16 mouse cellular contexts compared by ENCODE assay signal in genomic region chr14:7808501-7808981, GRCm38 (mm10). TPM values are rescaled to one million over a fixed set of nuclear protein-coding genes. Genes with fewer than 3 reads are reported as not detected.
A peak's percentile ranks its signal among the peaks of the same experiment; 100 is the strongest.
DNase-seq lines count a peak whose midpoint lies in the region; ATAC-seq and TF ChIP-seq lines count a peak whose summit lies in the region.
"Had no signal": no experiment of that assay in that cellular context is flagged by ENCODE, and none has a peak within 500 bp of the region (broad histone marks: within the 10 kb centered on the region; RNA-seq: fewer than 3 reads in every experiment).

No protein-coding gene starts in this region.

- peak; percentile 34; the same call in 1 of the 2 replicates for TF ChIP-seq CTCF in stomach, postnatal 0 days (IDR thresholded peaks at IDR 0.05; ENCODE audit: low read depth)

- no peaks in the 10 kb centered on the region for H3K36me3 ChIP-seq in embryonic facial prominence, embryonic 14.5 days (ENCODE audit: control insufficient read depth, insufficient read depth, low read length)
- no peaks in the 10 kb centered on the region for H3K36me3 ChIP-seq in embryonic facial prominence, embryonic 10.5 days (replicated peaks)
- H3K36me3 ChIP-seq in kidney, embryonic 14.5 days (ENCODE audit: control insufficient read depth, insufficient read depth, low read length) = no peaks in the 10 kb centered on the region
- H3K36me3 ChIP-seq in stomach, postnatal 0 days (ENCODE audit: control insufficient read depth, insufficient read depth, low read length) = no peaks in the 10 kb centered on the region
- no peaks in the 10 kb centered on the region for H3K36me3 ChIP-seq in hindbrain, embryonic 16.5 days (ENCODE audit: control insufficient read depth, insufficient read depth, low read length)
- H3K36me3 ChIP-seq in hindbrain, embryonic 10.5 days = no peaks in the 10 kb centered on the region
- H3K36me3 ChIP-seq: embryonic facial prominence, embryonic 12.5 days; limb, embryonic 15.5 days had no signal

- no peak for DNase-seq in embryonic facial prominence, embryonic 14.5 days (ENCODE audit: low spot score)
- DNase-seq in embryonic facial prominence, embryonic 10.5 days (ENCODE audit: low spot score) = no peak
- no peak for DNase-seq in kidney, postnatal 10 days
- DNase-seq in adipocyte (ENCODE audit: low spot score) = peak; percentile 52
- DNase-seq in stomach, postnatal 0 days (ENCODE audit: low spot score) = peak; percentile 69
- no peak for DNase-seq in hindbrain, embryonic 10.5 days (ENCODE audit: low spot score)
- DNase-seq: cerebellum, adult 8-10 months; kidney, adult 8-10 months; lung, postnatal 4 days; thymus, postnatal 25 days had no signal

- H3K4me1 ChIP-seq in embryonic facial prominence, embryonic 14.5 days (ENCODE audit: control insufficient read depth, insufficient read depth, low read length) = no peaks in the 10 kb centered on the region
- peaks cover 6% of the 10 kb centered on the region for H3K4me1 ChIP-seq in embryonic facial prominence, embryonic 10.5 days
- H3K4me1 ChIP-seq in kidney, embryonic 14.5 days (ENCODE audit: control insufficient read depth, insufficient read depth, low read length) = no peaks in the 10 kb centered on the region
- H3K4me1 ChIP-seq in stomach, postnatal 0 days (replicated peaks; ENCODE audit: control insufficient read depth, insufficient read depth) = no peaks in the 10 kb centered on the region
- H3K4me1 ChIP-seq in hindbrain, embryonic 16.5 days (ENCODE audit: control insufficient read depth, insufficient read depth, low read depth, low read length) = no peaks in the 10 kb centered on the region
- 0 out of 2 replicates have a peak, but pooled peaks cover 7% of the 10 kb centered on the region for H3K4me1 ChIP-seq in hindbrain, embryonic 10.5 days (replicated peaks)
- H3K4me1 ChIP-seq: embryonic facial prominence, embryonic 12.5 days had no signal

- H3K4me3 ChIP-seq in embryonic facial prominence, embryonic 14.5 days (ENCODE audit: low read depth, low read length) = no peak overlapping the region
- no peak overlapping the region for H3K4me3 ChIP-seq in embryonic facial prominence, embryonic 10.5 days
- H3K4me3 ChIP-seq in kidney, embryonic 14.5 days (ENCODE audit: low read length) = no peak overlapping the region
- H3K4me3 ChIP-seq in stomach, postnatal 0 days (ENCODE audit: low read depth, low read length) = no peak overlapping the region
- H3K4me3 ChIP-seq in hindbrain, embryonic 16.5 days (ENCODE audit: low read length) = no peak overlapping the region
- H3K4me3 ChIP-seq in hindbrain, embryonic 10.5 days = no peak overlapping the region
- H3K4me3 ChIP-seq: embryonic facial prominence, embryonic 12.5 days; limb, embryonic 15.5 days had no signal

- 75% methylated on average over 11 of the region's 11 CpGs for WGBS in embryonic facial prominence, embryonic 14.5 days
- WGBS in embryonic facial prominence, embryonic 10.5 days = 72% methylated on average over 11 of the region's 11 CpGs
- WGBS in kidney, embryonic 14.5 days = 75% methylated on average over 11 of the region's 11 CpGs
- 46% methylated on average over 11 of the region's 11 CpGs for WGBS in stomach, postnatal 0 days
- WGBS in hindbrain, embryonic 16.5 days = 71% methylated on average over 11 of the region's 11 CpGs
- 76% methylated on average over 11 of the region's 11 CpGs for WGBS in hindbrain, embryonic 10.5 days

- ATAC-seq in embryonic facial prominence, embryonic 14.5 days (ENCODE audit: low read depth) = peak; percentile 7; the same call in 1 of the 2 replicates
- ATAC-seq in kidney, embryonic 14.5 days (ENCODE audit: low FRiP score, low TSS enrichment) = 0 out of 2 replicates have a peak, but pooled peaks have one; percentile 17
- ATAC-seq in stomach, postnatal 0 days (ENCODE audit: low FRiP score, low TSS enrichment) = peak; percentile 86
- ATAC-seq in hindbrain, embryonic 16.5 days = no peak

- no peak overlapping the region for H3K27ac ChIP-seq in embryonic facial prominence, embryonic 14.5 days (replicated peaks; ENCODE audit: low read depth, low read length)
- no peak overlapping the region for H3K27ac ChIP-seq in embryonic facial prominence, embryonic 10.5 days (replicated peaks)
- no peak overlapping the region for H3K27ac ChIP-seq in kidney, embryonic 14.5 days (ENCODE audit: low read depth, low read length)
- H3K27ac ChIP-seq in stomach, postnatal 0 days (replicated peaks) = peak overlapping the region; percentile 87
- no peak overlapping the region for H3K27ac ChIP-seq in hindbrain, embryonic 16.5 days (ENCODE audit: low read depth, low read length)
- H3K27ac ChIP-seq in hindbrain, embryonic 10.5 days = no peak overlapping the region
- H3K27ac ChIP-seq: embryonic facial prominence, embryonic 12.5 days; limb, embryonic 15.5 days had no signal

- no peak for TF ChIP-seq EP300 in stomach, postnatal 0 days (optimal IDR thresholded peaks at IDR 0.05)

- H3K27me3 ChIP-seq in embryonic facial prominence, embryonic 14.5 days (replicated peaks; ENCODE audit: control insufficient read depth, insufficient read depth, low read length) = no peaks in the 10 kb centered on the region
- no peaks in the 10 kb centered on the region for H3K27me3 ChIP-seq in embryonic facial prominence, embryonic 10.5 days (replicated peaks; ENCODE audit: low read depth, poor library complexity, severe bottlenecking)
- H3K27me3 ChIP-seq in kidney, embryonic 14.5 days (ENCODE audit: control insufficient read depth, insufficient read depth, low read length) = no peaks in the 10 kb centered on the region
- no peaks in the 10 kb centered on the region for H3K27me3 ChIP-seq in stomach, postnatal 0 days (ENCODE audit: control insufficient read depth, insufficient read depth, low read length)
- no peaks in the 10 kb centered on the region for H3K27me3 ChIP-seq in hindbrain, embryonic 16.5 days (replicated peaks; ENCODE audit: control insufficient read depth, insufficient read depth, low read length)
- H3K27me3 ChIP-seq in hindbrain, embryonic 10.5 days (ENCODE audit: insufficient read depth, poor library complexity, severe bottlenecking) = no peaks in the 10 kb centered on the region
- H3K27me3 ChIP-seq: embryonic facial prominence, embryonic 12.5 days; limb, embryonic 15.5 days had no signal

- no peaks in the 10 kb centered on the region for H3K9me3 ChIP-seq in embryonic facial prominence, embryonic 14.5 days (ENCODE audit: control insufficient read depth, low read length)
- no peaks in the 10 kb centered on the region for H3K9me3 ChIP-seq in embryonic facial prominence, embryonic 10.5 days
- no peaks in the 10 kb centered on the region for H3K9me3 ChIP-seq in kidney, embryonic 14.5 days (ENCODE audit: control insufficient read depth, low read length)
- H3K9me3 ChIP-seq in stomach, postnatal 0 days (ENCODE audit: control insufficient read depth, low read length) = no peaks in the 10 kb centered on the region
- H3K9me3 ChIP-seq in hindbrain, embryonic 16.5 days (ENCODE audit: control insufficient read depth, low read length) = 0 out of 2 replicates have a peak, but pooled peaks cover 2% of the 10 kb centered on the region
- no peaks in the 10 kb centered on the region for H3K9me3 ChIP-seq in hindbrain, embryonic 10.5 days
- H3K9me3 ChIP-seq: embryonic facial prominence, embryonic 12.5 days; limb, embryonic 15.5 days had no signal

- no peak overlapping the region for H3K9ac ChIP-seq in embryonic facial prominence, embryonic 14.5 days (ENCODE audit: low read depth, low read length)
- H3K9ac ChIP-seq in kidney, embryonic 14.5 days (ENCODE audit: low read depth, low read length) = no peak overlapping the region
- no peak overlapping the region for H3K9ac ChIP-seq in stomach, postnatal 0 days (ENCODE audit: low read length)
- no peak overlapping the region for H3K9ac ChIP-seq in hindbrain, embryonic 16.5 days (ENCODE audit: low read depth, low read length)
- H3K9ac ChIP-seq: embryonic facial prominence, embryonic 12.5 days; limb, embryonic 15.5 days had no signal

- no peak overlapping the region for H3K4me2 ChIP-seq in embryonic facial prominence, embryonic 14.5 days (ENCODE audit: low read depth, low read length)
- no peak overlapping the region for H3K4me2 ChIP-seq in kidney, embryonic 14.5 days (replicated peaks; ENCODE audit: low read depth, low read length)
- H3K4me2 ChIP-seq in stomach, postnatal 0 days (replicated peaks; ENCODE audit: low read depth) = 0 out of 2 replicates have a peak overlapping the region, but pooled peaks have one; percentile 14
- H3K4me2 ChIP-seq in hindbrain, embryonic 16.5 days (ENCODE audit: low read length) = no peak overlapping the region
- H3K4me2 ChIP-seq: embryonic facial prominence, embryonic 12.5 days; limb, embryonic 15.5 days had no signal

RNA-seq across cellular contexts. Expression of gene Flnb, which starts 9.2 kb away (rescaled TPM):
- 26.7 and 29.8 TPM in 2 replicates for polyA plus RNA-seq in embryonic facial prominence, embryonic 14.5 days (2014; fragmentation: Nextera tagmentation; extraction: Ambion mirVana)
- 20.4 and 22.5 TPM in 2 replicates for polyA plus RNA-seq in embryonic facial prominence, embryonic 10.5 days (2016; fragmentation: Nextera tagmentation; extraction: Ambion mirVana)
- 12.7 and 25.7 TPM in 2 replicates for polyA plus RNA-seq in kidney, embryonic 14.5 days (2014; fragmentation: Nextera tagmentation; extraction: Ambion mirVana)
- 8.3 and 8.8 TPM in 2 replicates for polyA plus RNA-seq in stomach, postnatal 0 days (2015; fragmentation: Nextera tagmentation; extraction: Ambion mirVana)
- 6.3 and 12.2 TPM in 2 replicates for polyA plus RNA-seq in hindbrain, embryonic 16.5 days (2015; fragmentation: Nextera tagmentation; extraction: Ambion mirVana)
- polyA plus RNA-seq in hindbrain, embryonic 10.5 days (2016; fragmentation: Nextera tagmentation; extraction: Ambion mirVana) = 17.2 and 19.8 TPM in 2 replicates

RNA-seq across cellular contexts. Expression of gene Gm26661, which starts 17.2 kb away (rescaled TPM):
- polyA plus RNA-seq in embryonic facial prominence, embryonic 14.5 days (2014; fragmentation: Nextera tagmentation; extraction: Ambion mirVana) = 0.67 TPM in 1 of 2 replicates, not detected in the other
- polyA plus RNA-seq in embryonic facial prominence, embryonic 10.5 days (2016; fragmentation: Nextera tagmentation; extraction: Ambion mirVana) = not detected in 2 replicates
- not detected in 2 replicates for polyA plus RNA-seq in kidney, embryonic 14.5 days (2014; fragmentation: Nextera tagmentation; extraction: Ambion mirVana)
- not detected in 2 replicates for polyA plus RNA-seq in stomach, postnatal 0 days (2015; fragmentation: Nextera tagmentation; extraction: Ambion mirVana)
- 0.38 TPM in 1 of 2 replicates, not detected in the other for polyA plus RNA-seq in hindbrain, embryonic 16.5 days (2015; fragmentation: Nextera tagmentation; extraction: Ambion mirVana)
- polyA plus RNA-seq in hindbrain, embryonic 10.5 days (2016; fragmentation: Nextera tagmentation; extraction: Ambion mirVana) = not detected in 2 replicates
- polyA plus RNA-seq: embryonic facial prominence, embryonic 12.5 days; heart, embryonic 16.5 days; limb, embryonic 15.5 days; spleen, adult 2 months had no signal

Comparison
In these comparisons a context has a peak if more than half of its experiments do, and no peak if none do; other contexts are left out.
1. DNase-seq: peak in adipocyte (single experiment) and stomach, postnatal 0 days (single experiment); none in embryonic facial prominence, embryonic 14.5 days (single experiment), embryonic facial prominence, embryonic 10.5 days (single experiment), kidney, postnatal 10 days (single experiment) and hindbrain, embryonic 10.5 days (single experiment).